In the genomic region with DNA sequence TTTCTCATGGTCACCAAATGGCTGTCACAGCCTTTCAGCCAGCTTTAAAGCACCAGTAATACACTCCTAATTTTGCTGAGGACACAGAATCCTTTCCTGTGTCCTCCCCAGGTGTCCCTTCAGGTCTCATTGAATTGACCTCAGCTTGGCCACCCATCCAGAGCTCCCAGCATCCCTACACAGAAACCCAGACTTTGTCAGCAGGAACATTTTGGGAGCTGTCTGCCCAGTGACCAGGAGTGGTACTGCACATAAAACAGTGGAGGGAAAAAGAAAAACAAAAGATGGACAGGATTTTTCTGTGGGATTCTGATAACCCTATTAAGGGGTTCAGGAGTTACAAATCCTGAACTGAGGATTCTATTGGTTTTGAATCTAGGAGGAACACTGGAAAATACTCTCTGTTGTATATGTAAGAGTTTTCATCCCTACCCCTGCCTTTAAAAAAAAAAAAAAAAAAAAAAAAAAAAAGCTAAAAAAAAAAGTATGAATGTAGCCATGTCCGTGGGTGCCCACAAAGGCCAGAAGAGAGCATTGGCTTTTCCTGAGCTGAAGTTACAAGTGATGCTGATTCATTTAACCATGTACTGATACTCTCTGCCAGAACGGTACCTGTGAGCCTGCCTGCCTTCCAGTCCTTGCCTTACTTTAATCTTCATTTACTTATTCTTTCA, we compare ENCODE assay signal across 13 mouse cellular contexts. TPM values are rescaled to one million over a fixed set of nuclear protein-coding genes. Genes with fewer than 3 reads are reported as not detected.
A peak's percentile ranks its signal among the peaks of the same experiment; 100 is the strongest.
DNase-seq lines count a peak whose midpoint lies in the region; ATAC-seq and TF ChIP-seq lines count a peak whose summit lies in the region.
"Had no signal": no experiment of that assay in that cellular context is flagged by ENCODE, and none has a peak within 500 bp of the region (broad histone marks: within the 10 kb centered on the region; RNA-seq: fewer than 3 reads in every experiment).

No protein-coding gene starts in this region.

- no peak overlapping the region for H3K9ac ChIP-seq in kidney, embryonic 15.5 days
- H3K9ac ChIP-seq in limb, embryonic 11.5 days (ENCODE audit: low read length): no peak overlapping the region
- H3K9ac ChIP-seq: heart, embryonic 13.5 days; limb, embryonic 13.5 days had no signal

- no peaks in the 10 kb centered on the region for H3K9me3 ChIP-seq in kidney, embryonic 15.5 days (replicated peaks)
- H3K9me3 ChIP-seq in E14TG2a.4 (ENCODE audit: low read length): no peaks in the 10 kb centered on the region
- H3K9me3 ChIP-seq in limb, embryonic 11.5 days (ENCODE audit: control insufficient read depth, low read length): no peaks in the 10 kb centered on the region
- H3K9me3 ChIP-seq: G1E; heart, embryonic 13.5 days; limb, embryonic 13.5 days had no signal

- WGBS in kidney, embryonic 15.5 days: 61% methylated on average over 2 of the region's 2 CpGs
- WGBS in limb, embryonic 11.5 days: 74% methylated on average over 2 of the region's 2 CpGs

- no peak for ATAC-seq in kidney, embryonic 15.5 days (replicated peaks; ENCODE audit: low FRiP score)
- ATAC-seq in limb, embryonic 11.5 days (ENCODE audit: insufficient number of reproducible peaks, low FRiP score, low TSS enrichment, low read depth): no peak

- H3K4me3 ChIP-seq in kidney, embryonic 15.5 days (replicated peaks): no peak overlapping the region
- no peak overlapping the region for H3K4me3 ChIP-seq in E14TG2a.4 (replicated peaks; ENCODE audit: low read length)
- no peak overlapping the region for H3K4me3 ChIP-seq in limb, embryonic 11.5 days (ENCODE audit: low read depth, low read length)
- H3K4me3 ChIP-seq: heart, embryonic 13.5 days; limb, embryonic 13.5 days had no signal

- H3K4me1 ChIP-seq in kidney, embryonic 15.5 days: peaks cover 41% of the 10 kb centered on the region
- H3K4me1 ChIP-seq in E14TG2a.4 (replicated peaks; ENCODE audit: low read depth, low read length): peaks cover 4% of the 10 kb centered on the region; the same call in 1 of the 2 replicates
- H3K4me1 ChIP-seq in limb, embryonic 11.5 days (ENCODE audit: control insufficient read depth, insufficient read depth, low read length): peaks cover 12% of the 10 kb centered on the region

- H3K4me2 ChIP-seq in kidney, embryonic 15.5 days: 0 out of 2 replicates have a peak overlapping the region, but pooled peaks have one; percentile 19
- no peak overlapping the region for H3K4me2 ChIP-seq in limb, embryonic 11.5 days (ENCODE audit: low read depth, severe bottlenecking)
- H3K4me2 ChIP-seq: heart, embryonic 13.5 days; limb, embryonic 13.5 days had no signal

- DNase-seq in cerebellum, postnatal 10 days: peak; percentile 6 to 15
- DNase-seq in cerebellum, postnatal 14 days: no peak
- DNase-seq in kidney, adult 11 months: no peak
- DNase-seq in limb, embryonic 11.5 days (ENCODE audit: low spot score): peak; percentile 28
- no peak for DNase-seq in urinary bladder, postnatal 36 days (ENCODE audit: low spot score in 2 of 2)
- DNase-seq in layer of hippocampus, adult 9-10 months (ENCODE audit: low spot score): no peak
- DNase-seq: cerebellum, postnatal 25 days; lung, postnatal 4 days had no signal

- peak overlapping the region; percentile 64 for H3K27ac ChIP-seq in kidney, embryonic 15.5 days
- H3K27ac ChIP-seq in limb, embryonic 11.5 days (replicated peaks; ENCODE audit: low read depth, low read length): no peak overlapping the region
- H3K27ac ChIP-seq: heart, embryonic 13.5 days; limb, embryonic 13.5 days had no signal

- H3K36me3 ChIP-seq in kidney, embryonic 15.5 days: no peaks in the 10 kb centered on the region
- no peaks in the 10 kb centered on the region for H3K36me3 ChIP-seq in E14TG2a.4 (ENCODE audit: insufficient read depth, low read length)
- H3K36me3 ChIP-seq in limb, embryonic 11.5 days (ENCODE audit: control insufficient read depth, insufficient read depth, low read length): no peaks in the 10 kb centered on the region
- H3K36me3 ChIP-seq: G1E; heart, embryonic 13.5 days; limb, embryonic 13.5 days had no signal

- no peaks in the 10 kb centered on the region for H3K27me3 ChIP-seq in kidney, embryonic 15.5 days
- no peaks in the 10 kb centered on the region for H3K27me3 ChIP-seq in E14TG2a.4 (ENCODE audit: insufficient read depth, low read length)
- no peaks in the 10 kb centered on the region for H3K27me3 ChIP-seq in limb, embryonic 11.5 days (ENCODE audit: control insufficient read depth, insufficient read depth, low read length)
- H3K27me3 ChIP-seq: heart, embryonic 13.5 days; limb, embryonic 13.5 days had no signal

- peak; percentile 17; the same call in 1 of the 2 replicates for TF ChIP-seq CTCF in E14TG2a.4 (conservative IDR thresholded peaks at IDR 0.05; ENCODE audit: low read length)

RNA-seq across cellular contexts. Expression of a gene that starts 32.9 kb away (rescaled TPM):
- polyA plus RNA-seq in kidney, embryonic 15.5 days (2015; fragmentation: Nextera tagmentation; extraction: Ambion mirVana): 95.7 and 105 TPM in 2 replicates
- 72.2 and 73.0 TPM in 2 replicates for polyA plus RNA-seq in limb, embryonic 11.5 days (2014; fragmentation: Nextera tagmentation; extraction: Ambion mirVana)
- polyA plus RNA-seq: G1E had no signal

Comparison
In these comparisons a context has a peak if more than half of its experiments do, and no peak if none do; other contexts are left out.
1. DNase-seq: peak in cerebellum, postnatal 10 days (2 of 2) and limb, embryonic 11.5 days (single experiment); none in cerebellum, postnatal 14 days (0 of 2), kidney, adult 11 months (single experiment), urinary bladder, postnatal 36 days (0 of 2) and layer of hippocampus, adult 9-10 months (single experiment).